Mouse (Mus musculus): ENCODE data around the gene Rpn2. TPM values are rescaled to one million over a fixed set of nuclear protein-coding genes. Genes with fewer than 3 reads are reported as not detected.
A peak's percentile ranks its signal among the peaks of the same experiment; 100 is the strongest.

The Rpn2 gene
- polyA plus RNA-seq, 1 experiment from 2014 or later: 341 TPM

GRCm38 (mm10) chr2:157320135-157320534, 41.3 kb downstream of the Rpn2 start:
- Histone ChIP-seq H3K4me1 (ENCODE audit: insufficient read depth, low read length) (no peaks in the 10 kb centered on the region), H3K27me3 (ENCODE audit: insufficient read depth, low read length) (no peaks in the 10 kb centered on the region), H3K9me3 (ENCODE audit: low read length) (no peaks in the 10 kb centered on the region), H3K27ac (ENCODE audit: low read length) (peak overlapping the region; percentile 59; the same call in 1 of the 2 replicates), H3K4me3 (ENCODE audit: low read length) (no peak overlapping the region), H3K36me3 (ENCODE audit: insufficient read depth, low read length) (peaks cover 81% of the 10 kb centered on the region), H3K4me2 (replicated peaks; ENCODE audit: low read depth, low read length) (no peak overlapping the region), H3K9ac (replicated peaks; ENCODE audit: low read length) (no peak overlapping the region)
- 65% methylated on average over 8 of the region's 8 CpGs for WGBS
- no peak for ATAC-seq (ENCODE audit: low FRiP score, low TSS enrichment)

- 0 out of 2 replicates have a peak, but pooled peaks have one; percentile 61 for ATAC-seq (ENCODE audit: low FRiP score, low TSS enrichment)
- no peaks in the 10 kb centered on the region for H3K4me1 ChIP-seq (ENCODE audit: insufficient read depth, low read length)
- no peak overlapping the region for H3K4me3 ChIP-seq (ENCODE audit: low read length)
- WGBS: 47% methylated on average over 5 of the region's 5 CpGs
- H3K9ac ChIP-seq (replicated peaks; ENCODE audit: low read length): no peak overlapping the region
- H3K9me3 ChIP-seq (ENCODE audit: low read length): no peaks in the 10 kb centered on the region
- no peak overlapping the region for H3K4me2 ChIP-seq (replicated peaks; ENCODE audit: low read depth, low read length)
- H3K27me3 ChIP-seq (ENCODE audit: insufficient read depth, low read length): no peaks in the 10 kb centered on the region
- H3K27ac ChIP-seq (ENCODE audit: low read length): peak overlapping the region; percentile 59; the same call in 1 of the 2 replicates
- peaks cover 78% of the 10 kb centered on the region for H3K36me3 ChIP-seq (ENCODE audit: insufficient read depth, low read length)
Measured at GRCm38 (mm10) chr2:157320886-157321285, 42.1 kb downstream of the Rpn2 start.

GRCm38 (mm10) chr2:157322029-157322766, 43.4 kb downstream of the Rpn2 start:
- Histone ChIP-seq H3K4me3 (ENCODE audit: low read length) (no peak overlapping the region), H3K9me3 (ENCODE audit: low read length) (no peaks in the 10 kb centered on the region), H3K9ac (replicated peaks; ENCODE audit: low read length) (no peak overlapping the region), H3K4me1 (ENCODE audit: insufficient read depth, low read length) (no peaks in the 10 kb centered on the region), H3K36me3 (ENCODE audit: insufficient read depth, low read length) (peaks cover 77% of the 10 kb centered on the region), H3K27ac (ENCODE audit: low read length) (no peak overlapping the region), H3K4me2 (replicated peaks; ENCODE audit: low read depth, low read length) (no peak overlapping the region), H3K27me3 (ENCODE audit: insufficient read depth, low read length) (no peaks in the 10 kb centered on the region)
- 90% methylated on average over 5 of the region's 5 CpGs for WGBS
- no peak for ATAC-seq (ENCODE audit: low FRiP score, low TSS enrichment)

- H3K36me3 ChIP-seq (ENCODE audit: insufficient read depth, low read length): peaks cover 57% of the 10 kb centered on the region
- no peaks in the 10 kb centered on the region for H3K27me3 ChIP-seq (ENCODE audit: insufficient read depth, low read length)
- no peaks in the 10 kb centered on the region for H3K4me1 ChIP-seq (ENCODE audit: insufficient read depth, low read length)
- no peak overlapping the region for H3K4me2 ChIP-seq (replicated peaks; ENCODE audit: low read depth, low read length)
- no peak overlapping the region for H3K4me3 ChIP-seq (ENCODE audit: low read length)
- no peak overlapping the region for H3K9ac ChIP-seq (replicated peaks; ENCODE audit: low read length)
- no peak for ATAC-seq (ENCODE audit: low FRiP score, low TSS enrichment)
- H3K9me3 ChIP-seq (ENCODE audit: low read length): no peaks in the 10 kb centered on the region
- 89% methylated on average over 2 of the region's 2 CpGs for WGBS
- H3K27ac ChIP-seq (ENCODE audit: low read length): no peak overlapping the region
Measured at GRCm38 (mm10) chr2:157325238-157325637, 46.4 kb downstream of the Rpn2 start.

GRCm38 (mm10) chr2:157328106-157328505, 49.3 kb downstream of the Rpn2 start:
- peaks cover 35% of the 10 kb centered on the region for H3K36me3 ChIP-seq (ENCODE audit: insufficient read depth, low read length)
- no peak overlapping the region for H3K4me2 ChIP-seq (replicated peaks; ENCODE audit: low read depth, low read length)
- no peak overlapping the region for H3K4me3 ChIP-seq (ENCODE audit: low read length)
- no peak overlapping the region for H3K9ac ChIP-seq (replicated peaks; ENCODE audit: low read length)
- 41% methylated on average over 5 of the region's 5 CpGs for WGBS
- 0 out of 2 replicates have a peak, but pooled peaks have one; percentile 54 for ATAC-seq (ENCODE audit: low FRiP score, low TSS enrichment)
- no peaks in the 10 kb centered on the region for H3K27me3 ChIP-seq (ENCODE audit: insufficient read depth, low read length)
- no peaks in the 10 kb centered on the region for H3K4me1 ChIP-seq (ENCODE audit: insufficient read depth, low read length)
- no peak overlapping the region for H3K27ac ChIP-seq (ENCODE audit: low read length)
- H3K9me3 ChIP-seq (ENCODE audit: low read length): no peaks in the 10 kb centered on the region

GRCm38 (mm10) chr2:157328570-157328969, 49.8 kb downstream of the Rpn2 start:
- WGBS: 42% methylated on average over 11 of the region's 11 CpGs
- H3K27me3 ChIP-seq (ENCODE audit: insufficient read depth, low read length): no peaks in the 10 kb centered on the region
- H3K36me3 ChIP-seq (ENCODE audit: insufficient read depth, low read length): peaks cover 30% of the 10 kb centered on the region
- H3K9me3 ChIP-seq (ENCODE audit: low read length): no peaks in the 10 kb centered on the region
- H3K4me3 ChIP-seq (ENCODE audit: low read length): no peak overlapping the region
- no peaks in the 10 kb centered on the region for H3K4me1 ChIP-seq (ENCODE audit: insufficient read depth, low read length)
- no peak overlapping the region for H3K9ac ChIP-seq (replicated peaks; ENCODE audit: low read length)
- no peak overlapping the region for H3K4me2 ChIP-seq (replicated peaks; ENCODE audit: low read depth, low read length)
- no peak for ATAC-seq (ENCODE audit: low FRiP score, low TSS enrichment)
- no peak overlapping the region for H3K27ac ChIP-seq (ENCODE audit: low read length)

- Histone ChIP-seq H3K4me1 (ENCODE audit: insufficient read depth, low read length) (no peaks in the 10 kb centered on the region), H3K9ac (replicated peaks; ENCODE audit: low read length) (no peak overlapping the region), H3K27ac (ENCODE audit: low read length) (no peak overlapping the region), H3K9me3 (ENCODE audit: low read length) (no peaks in the 10 kb centered on the region), H3K36me3 (ENCODE audit: insufficient read depth, low read length) (peaks cover 4% of the 10 kb centered on the region; the same call in 1 of the 2 replicates), H3K27me3 (ENCODE audit: insufficient read depth, low read length) (no peaks in the 10 kb centered on the region), H3K4me3 (ENCODE audit: low read length) (no peak overlapping the region), H3K4me2 (replicated peaks; ENCODE audit: low read depth, low read length) (no peak overlapping the region)
- ATAC-seq (ENCODE audit: low FRiP score, low TSS enrichment): no peak
- WGBS: 91% methylated on average over 5 of the region's 5 CpGs
Measured at GRCm38 (mm10) chr2:157332059-157332458, 53.2 kb downstream of the Rpn2 start.

- Histone ChIP-seq H3K4me3 (ENCODE audit: low read length) (no peak overlapping the region), H3K27me3 (ENCODE audit: insufficient read depth, low read length) (no peaks in the 10 kb centered on the region), H3K9ac (replicated peaks; ENCODE audit: low read length) (no peak overlapping the region), H3K9me3 (ENCODE audit: low read length) (no peaks in the 10 kb centered on the region), H3K4me1 (ENCODE audit: insufficient read depth, low read length) (no peaks in the 10 kb centered on the region), H3K36me3 (ENCODE audit: insufficient read depth, low read length) (no peaks in the 10 kb centered on the region), H3K27ac (ENCODE audit: low read length) (no peak overlapping the region), H3K4me2 (replicated peaks; ENCODE audit: low read depth, low read length) (no peak overlapping the region)
- no peak for ATAC-seq (ENCODE audit: low FRiP score, low TSS enrichment)
- 32% methylated on average over 5 of the region's 5 CpGs for WGBS
Measured at GRCm38 (mm10) chr2:157338663-157339062, 59.8 kb downstream of the Rpn2 start.

- 81% methylated on average over 7 of the region's 7 CpGs for WGBS
- no peaks in the 10 kb centered on the region for H3K4me1 ChIP-seq (ENCODE audit: insufficient read depth, low read length)
- no peaks in the 10 kb centered on the region for H3K36me3 ChIP-seq (ENCODE audit: insufficient read depth, low read length)
- ATAC-seq (ENCODE audit: low FRiP score, low TSS enrichment): no peak
- no peaks in the 10 kb centered on the region for H3K27me3 ChIP-seq (ENCODE audit: insufficient read depth, low read length)
- no peak overlapping the region for H3K9ac ChIP-seq (replicated peaks; ENCODE audit: low read length)
- H3K4me3 ChIP-seq (ENCODE audit: low read length): no peak overlapping the region
- no peak overlapping the region for H3K27ac ChIP-seq (ENCODE audit: low read length)
- no peak overlapping the region for H3K4me2 ChIP-seq (replicated peaks; ENCODE audit: low read depth, low read length)
- no peaks in the 10 kb centered on the region for H3K9me3 ChIP-seq (ENCODE audit: low read length)
Measured at GRCm38 (mm10) chr2:157339532-157339931, 60.7 kb downstream of the Rpn2 start.

GRCm38 (mm10) chr2:157340221-157340741, 61.5 kb downstream of the Rpn2 start:
- H3K9ac ChIP-seq (replicated peaks; ENCODE audit: low read length): no peak overlapping the region
- H3K27ac ChIP-seq (ENCODE audit: low read length): no peak overlapping the region
- no peak overlapping the region for H3K4me3 ChIP-seq (ENCODE audit: low read length)
- WGBS: 44% methylated on average over 7 of the region's 7 CpGs
- H3K4me1 ChIP-seq (ENCODE audit: insufficient read depth, low read length): no peaks in the 10 kb centered on the region
- ATAC-seq (ENCODE audit: low FRiP score, low TSS enrichment): peak; percentile 57; the same call in 1 of the 2 replicates
- H3K9me3 ChIP-seq (ENCODE audit: low read length): no peaks in the 10 kb centered on the region
- H3K36me3 ChIP-seq (ENCODE audit: insufficient read depth, low read length): no peaks in the 10 kb centered on the region
- H3K27me3 ChIP-seq (ENCODE audit: insufficient read depth, low read length): no peaks in the 10 kb centered on the region
- H3K4me2 ChIP-seq (replicated peaks; ENCODE audit: low read depth, low read length): no peak overlapping the region

Measured in kidney, embryonic 16.5 days (tissue).